Comparison of ENCODE assay signal across 8 mouse cellular contexts in the genomic region with DNA sequence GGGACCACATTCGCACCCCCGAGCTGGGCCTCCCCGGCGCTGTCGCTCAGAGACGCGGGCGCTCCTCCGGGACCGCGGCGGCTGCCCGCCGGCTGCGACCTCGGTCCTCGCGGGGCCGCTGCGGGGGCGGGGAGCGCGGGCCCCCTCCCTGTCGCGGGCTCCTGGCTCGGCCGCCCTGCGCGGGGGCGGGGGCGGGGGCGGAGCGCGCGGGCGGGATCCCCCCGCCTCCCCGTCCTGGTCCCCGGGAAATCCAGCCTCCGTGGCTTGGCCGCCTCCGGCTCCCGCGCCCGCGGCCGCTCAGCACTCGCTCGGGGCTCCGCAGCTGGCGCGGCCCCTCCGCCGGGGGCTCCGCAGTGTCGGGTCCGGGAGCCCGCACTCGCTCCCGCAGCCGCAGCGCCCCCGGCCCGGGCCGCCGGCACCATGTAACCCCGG. TPM values are rescaled to one million over a fixed set of nuclear protein-coding genes. Genes with fewer than 3 reads are reported as not detected.
DNase-seq lines count a peak whose midpoint lies in the region; ATAC-seq lines count a peak whose summit lies in the region.

A gene (plus strand): TSS at position 291 of the 432 bp plus-strand sequence.

- peak; percentile 28 for DNase-seq in CD4-positive, CD25-positive, alpha-beta regulatory T cell, adult 2 months (ENCODE audit: low read depth, low spot score)
- peak; percentile 4 for DNase-seq in urinary bladder, postnatal 25 days (ENCODE audit: low spot score)
- no peak for DNase-seq in urinary bladder, postnatal 36 days (ENCODE audit: low spot score in 2 of 2)
- DNase-seq in layer of hippocampus, postnatal 36 days = no peak
- DNase-seq in lung, postnatal 4 days = peak; percentile 23 to 55
- peak; percentile 5 to 22 for DNase-seq in thymus, postnatal 36 days

- H3K9me3 ChIP-seq in heart, embryonic 14.5 days (ENCODE audit: control insufficient read depth, low read length) = no peaks in the 10 kb centered on the region

- H3K27ac ChIP-seq in heart, embryonic 14.5 days (replicated peaks in 1 of 2; ENCODE audit: control insufficient read depth in 1 of 2, insufficient read depth in 1 of 2, low read depth in 2 of 2, low read length in 2 of 2) = no peak within 1 kb of the TSS

- H3K4me2 ChIP-seq in heart, embryonic 14.5 days (ENCODE audit: low read length) = peak within 1 kb of the TSS; percentile 100

- peaks cover 0 to 16% of the 10 kb centered on the region in 2 experiments; a peak in 3 of 4 replicates for H3K4me1 ChIP-seq in heart, embryonic 14.5 days (ENCODE audit: control insufficient read depth in 2 of 2, insufficient read depth in 2 of 2, low read length in 2 of 2)

- H3K36me3 ChIP-seq in heart, embryonic 14.5 days (ENCODE audit: control insufficient read depth, insufficient read depth, low read length) = no peaks in the 10 kb centered on the region

- peak within 1 kb of the TSS; percentile 66 to 72 for H3K4me3 ChIP-seq in heart, embryonic 14.5 days (ENCODE audit: control insufficient read depth in 1 of 2, insufficient read depth in 1 of 2, low read depth in 1 of 2, low read length in 2 of 2)

- ATAC-seq in CD4-positive, CD25-positive, alpha-beta regulatory T cell, adult 4 months = no peak
- peak; percentile 52 for ATAC-seq in heart, embryonic 14.5 days (ENCODE audit: insufficient number of reproducible peaks, insufficient read depth, low FRiP score, low read depth)

- WGBS in heart, embryonic 14.5 days = under 1% methylated on average over 53 of the region's 67 CpGs

- peaks cover 58% of the 10 kb centered on the region for H3K27me3 ChIP-seq in heart, embryonic 14.5 days (ENCODE audit: control insufficient read depth, insufficient read depth, low read length)

- H3K9ac ChIP-seq in heart, embryonic 14.5 days (ENCODE audit: low read length) = peak within 1 kb of the TSS; percentile 64

RNA-seq across cellular contexts. Expression of the gene that starts here (rescaled TPM):
- not detected for polyA plus RNA-seq in CD4-positive, CD25-positive, alpha-beta regulatory T cell, adult 4 months (2017; shearing (Covaris generic))
- polyA plus RNA-seq in heart, embryonic 14.5 days (2014; fragmentation: Nextera tagmentation; extraction: Ambion mirVana) = 0.57 and 0.74 TPM in 2 replicates
- total RNA-seq in layer of hippocampus, postnatal 36 days (2021) = 100 to 1,000 TPM; 283 to 287 TPM

Comparison
In these comparisons a context has a peak if more than half of its experiments do, and no peak if none do; other contexts are left out.
1. DNase-seq: peak in CD4-positive, CD25-positive, alpha-beta regulatory T cell, adult 2 months (single experiment), urinary bladder, postnatal 25 days (single experiment), lung, postnatal 4 days (2 of 2) and thymus, postnatal 36 days (2 of 2); none in urinary bladder, postnatal 36 days (0 of 2) and layer of hippocampus, postnatal 36 days (0 of 2).
2. Peak in ATAC-seq, H3K4me3 ChIP-seq, H3K9ac ChIP-seq and H3K4me2 ChIP-seq in heart, embryonic 14.5 days; RNA of the gene not detected or under 1 TPM.